Mouse (Mus musculus) T-helper 2 cell (primary cell): ENCODE measurements at regions not wholly inside any gene's neighbourhood (a gene's known extent, or its start where the extent isn't known, plus 50 kb on each side); places are given as distances from the start of the nearest gene placed in this dataset.

ENCODE experiments used
- in situ Hi-C: fragments of 300-600 bp; cut with MboI, MseI; formaldehyde crosslinking; loops from one replicate; pipeline ENCODE4 v1.15.1; 2025; ENCODE audit warnings: high pct_unique_total_duplicates

DNA sequence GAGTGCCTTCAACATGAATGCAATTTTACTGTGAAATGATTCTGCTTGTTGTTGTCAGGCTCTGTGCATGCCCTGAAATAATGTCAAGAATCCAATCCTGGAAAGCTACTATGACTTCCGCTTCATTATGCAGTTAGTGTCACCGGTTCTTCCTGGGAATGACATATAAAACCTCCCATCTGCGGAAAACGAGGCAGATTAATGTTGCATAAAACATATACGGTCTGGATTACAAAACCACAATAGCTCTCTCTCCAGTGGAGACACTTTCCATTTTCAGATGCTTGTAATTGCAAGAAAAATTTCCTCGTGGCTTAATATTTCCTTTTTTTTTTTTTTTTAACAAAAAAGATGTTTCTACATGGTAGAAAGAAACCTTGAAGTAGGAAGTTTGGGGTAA lies 198.2 kb upstream of the Chl1 start:
- in situ Hi-C loops = no loop called here

DNA sequence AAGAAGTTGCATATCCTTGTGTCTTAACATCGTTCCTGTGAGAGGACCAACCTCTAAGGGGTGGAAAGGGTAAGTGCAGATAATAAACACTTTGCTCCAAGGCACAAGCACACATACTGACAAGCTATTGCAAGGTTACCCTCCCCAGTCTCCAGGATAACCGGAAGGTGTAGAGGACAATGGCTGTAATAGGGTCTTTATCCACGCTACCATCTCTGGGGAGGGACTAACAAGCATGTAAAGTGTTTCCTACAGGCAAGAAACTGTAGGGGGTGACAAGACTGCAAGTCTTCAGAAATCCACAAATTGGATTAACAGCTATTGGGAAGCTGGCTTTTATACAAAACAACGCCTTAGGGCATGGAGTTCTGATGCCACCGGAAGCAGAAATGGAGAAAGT lies 197.5 kb upstream of the Chl1 start:
- in situ Hi-C loops = no loop called here

DNA sequence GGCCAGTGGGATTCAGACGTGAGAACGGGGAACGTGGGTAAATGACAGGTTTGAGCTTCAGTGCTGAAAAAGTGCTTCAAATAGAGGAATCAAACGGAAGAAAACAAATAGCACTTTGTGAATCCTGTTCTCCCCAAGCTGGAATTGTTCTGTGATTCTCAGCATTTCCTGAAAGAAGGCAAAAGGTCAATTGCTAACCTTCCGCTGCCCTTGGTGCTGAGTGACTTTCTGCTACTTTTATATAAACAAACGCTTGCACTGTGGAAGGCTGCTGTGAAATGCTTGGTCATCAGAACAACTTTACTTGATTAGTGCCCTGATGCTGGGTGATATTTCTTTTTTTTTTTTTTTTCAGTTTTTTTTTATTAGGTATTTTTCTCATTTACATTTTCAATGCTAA lies 192.3 kb upstream of the Chl1 start:
- in situ Hi-C loops = no loop called here

DNA sequence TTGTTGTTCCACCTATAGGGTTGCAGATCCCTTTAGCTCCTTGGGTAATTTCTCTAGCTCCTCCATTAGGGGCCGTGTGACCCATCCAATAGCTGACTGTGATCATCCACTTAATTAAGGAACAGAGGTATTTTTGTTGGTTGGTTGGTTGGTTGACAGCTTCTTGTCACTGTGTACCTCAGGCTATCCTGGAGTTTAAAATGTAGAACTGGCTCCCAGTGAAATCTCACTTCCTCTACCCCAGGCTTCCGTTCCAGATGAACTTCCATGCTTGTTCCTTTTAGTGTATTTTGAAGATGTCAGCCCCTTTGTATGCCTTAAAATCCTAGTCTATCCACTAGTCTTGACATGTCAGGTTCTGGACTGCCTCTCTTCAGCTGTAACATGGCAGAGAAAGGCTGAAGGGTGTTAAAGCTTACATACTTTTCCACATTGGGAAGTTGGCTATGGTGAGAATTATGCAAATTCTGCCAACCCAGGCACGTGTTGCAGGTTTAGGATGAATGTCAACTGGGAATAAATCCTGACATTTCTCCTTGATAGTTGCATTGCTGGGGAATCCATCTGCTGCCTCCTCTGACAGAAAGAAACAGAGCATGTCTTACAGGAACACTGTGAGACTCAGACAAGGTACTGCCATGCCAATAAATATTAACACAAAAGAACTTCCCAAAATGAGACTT lies 191.6 kb upstream of the Chl1 start:
- in situ Hi-C loops = no loop called here

DNA sequence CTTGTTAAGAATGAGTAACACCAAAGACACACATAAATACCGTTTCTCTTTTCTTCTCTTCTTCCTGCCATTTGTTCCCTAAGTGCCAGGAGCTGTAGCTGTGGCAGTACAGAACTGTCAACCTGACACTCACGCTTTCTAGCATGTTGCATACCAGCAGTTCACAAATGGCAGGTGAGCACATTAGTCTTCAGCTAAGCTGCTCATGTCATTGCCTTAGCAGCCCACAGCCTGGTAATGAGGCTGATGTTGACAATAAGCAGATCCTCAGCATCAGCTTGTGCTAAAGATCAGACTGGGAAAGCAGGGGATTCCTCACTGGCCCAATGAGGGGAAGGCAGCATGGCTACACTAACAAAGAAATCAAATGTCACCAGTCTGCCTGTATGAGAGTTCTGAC lies 190.4 kb upstream of the Chl1 start:
- in situ Hi-C loops = no loop called here

DNA sequence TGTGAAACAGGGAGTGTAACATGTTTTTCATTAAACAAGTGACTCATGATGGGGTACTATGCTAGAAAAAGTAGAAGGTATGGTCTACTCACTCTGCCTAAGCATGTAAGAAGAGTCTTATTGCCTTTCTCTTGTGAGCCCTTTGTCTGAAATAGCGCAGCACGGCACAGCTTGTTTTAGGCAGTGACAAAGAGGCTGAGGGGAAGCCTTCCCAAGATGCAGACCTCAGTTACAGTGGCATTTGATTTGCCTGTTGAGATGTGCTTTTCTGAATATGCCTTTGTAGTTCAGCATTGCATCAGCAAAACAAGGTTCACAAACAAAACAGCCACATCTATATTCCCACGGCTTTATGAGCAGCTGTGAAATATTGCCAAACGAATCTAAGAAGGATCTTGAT lies 189.8 kb upstream of the Chl1 start:
- in situ Hi-C loops = no loop called here

DNA sequence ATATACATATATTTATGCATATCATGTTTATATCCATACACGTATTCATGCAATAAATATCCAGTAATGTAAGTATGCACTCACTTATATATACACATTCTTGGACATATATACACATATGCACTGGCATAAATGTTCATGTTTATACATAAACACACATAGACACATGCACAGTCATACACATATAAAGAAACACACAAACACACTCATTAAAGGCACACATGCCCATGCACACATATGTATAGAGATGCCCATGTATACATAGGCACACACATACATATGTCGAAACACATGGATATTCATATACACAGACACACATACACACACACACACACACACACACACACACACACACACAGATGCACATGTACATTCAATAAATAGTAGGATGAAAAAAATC lies 189.3 kb upstream of the Chl1 start:
- in situ Hi-C loops = no loop called here

DNA sequence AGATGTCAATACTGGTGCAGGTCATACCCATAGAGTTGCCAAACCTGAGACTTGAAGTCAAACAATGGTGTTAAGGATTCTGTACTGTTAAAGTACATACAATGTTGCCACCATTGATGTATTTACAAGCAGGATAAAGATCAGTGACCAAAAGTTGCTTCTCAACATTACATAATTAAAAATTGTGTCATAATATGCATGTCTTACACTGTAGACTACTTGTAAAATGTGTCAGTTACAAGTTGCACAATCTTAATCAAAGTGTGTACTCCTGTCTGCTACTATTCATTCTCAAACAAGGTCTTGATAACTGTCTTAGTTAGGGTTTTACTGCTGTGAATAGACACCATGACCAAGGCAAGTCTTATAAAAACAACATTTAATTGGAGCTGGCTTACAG lies 187.9 kb upstream of the Chl1 start:
- in situ Hi-C loops = no loop called here

DNA sequence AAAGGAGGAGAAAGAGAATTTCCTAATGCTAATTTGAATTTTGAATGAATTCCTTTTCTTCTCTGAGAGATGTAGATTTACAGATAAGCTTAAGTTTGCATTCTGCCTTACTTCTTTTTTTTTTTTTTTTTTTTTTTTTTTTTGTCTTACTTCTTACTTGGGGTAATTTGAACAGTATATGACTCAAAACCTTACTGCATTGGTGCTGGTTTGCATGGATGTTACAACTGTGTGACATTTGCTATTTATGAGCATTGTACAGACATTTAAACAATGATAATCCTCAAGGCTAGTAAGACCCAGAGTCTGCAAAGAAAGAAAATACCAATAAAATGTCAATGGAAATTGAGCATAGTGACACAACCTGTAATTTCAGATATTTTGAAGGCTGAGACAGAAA lies 174.7 kb upstream of the Chl1 start:
- in situ Hi-C loops = no loop called here

DNA sequence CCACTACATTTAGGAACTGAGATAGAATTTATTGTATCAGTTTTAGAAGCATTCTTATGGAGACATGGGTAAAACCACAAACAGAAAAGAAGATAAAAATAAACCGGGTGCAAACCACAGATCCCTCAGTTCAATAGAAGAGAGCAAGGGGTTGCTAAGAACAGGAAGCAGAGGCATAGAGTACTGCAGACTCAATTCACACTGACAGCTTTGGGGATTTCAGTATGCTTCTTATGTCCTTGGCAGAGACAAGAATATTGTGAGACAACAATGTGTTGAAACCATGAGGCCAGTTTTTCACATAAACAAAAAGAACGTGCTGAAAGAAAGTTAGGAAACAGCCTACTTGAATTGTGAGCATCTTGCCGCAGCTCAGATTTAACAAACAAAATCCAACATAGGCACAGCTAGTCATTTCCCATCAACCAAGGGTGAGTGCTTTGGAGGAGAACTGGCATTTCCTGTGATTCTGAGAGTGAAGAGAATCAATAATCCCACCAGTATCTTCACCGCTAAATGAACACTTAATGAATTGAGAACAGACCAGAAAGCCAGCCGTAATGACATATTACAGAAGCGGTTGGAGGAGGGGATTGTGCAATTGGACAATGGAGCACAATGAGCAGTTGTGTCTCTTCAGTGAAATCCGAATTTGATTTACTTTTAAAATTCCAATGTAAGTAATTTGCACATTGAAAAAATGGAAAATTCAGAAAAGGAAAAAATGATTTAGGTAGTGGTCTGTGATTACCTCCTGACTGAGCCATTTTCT lies 170.2 kb upstream of the Chl1 start:
- in situ Hi-C loops = no loop called here

DNA sequence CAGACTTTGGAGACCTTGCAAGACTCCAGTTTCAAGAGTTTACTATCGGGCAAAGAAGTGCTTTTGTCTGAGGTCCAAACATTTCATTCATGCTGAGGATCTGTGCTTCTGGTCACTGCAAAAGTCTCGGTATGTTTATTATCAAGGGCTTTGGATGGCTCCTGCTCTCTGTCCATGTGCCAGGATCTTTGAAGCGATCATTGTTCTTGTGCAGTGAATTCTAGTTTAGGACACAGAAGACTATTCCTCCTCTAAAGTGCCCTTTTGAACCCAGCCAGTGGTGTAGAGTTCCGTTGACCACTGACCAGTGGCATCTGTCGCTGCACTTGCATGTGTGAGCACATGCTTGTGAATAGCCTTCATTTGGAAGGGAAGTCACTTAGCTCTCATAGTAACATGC lies 166.9 kb upstream of the Chl1 start:
- in situ Hi-C loops = no loop called here

DNA sequence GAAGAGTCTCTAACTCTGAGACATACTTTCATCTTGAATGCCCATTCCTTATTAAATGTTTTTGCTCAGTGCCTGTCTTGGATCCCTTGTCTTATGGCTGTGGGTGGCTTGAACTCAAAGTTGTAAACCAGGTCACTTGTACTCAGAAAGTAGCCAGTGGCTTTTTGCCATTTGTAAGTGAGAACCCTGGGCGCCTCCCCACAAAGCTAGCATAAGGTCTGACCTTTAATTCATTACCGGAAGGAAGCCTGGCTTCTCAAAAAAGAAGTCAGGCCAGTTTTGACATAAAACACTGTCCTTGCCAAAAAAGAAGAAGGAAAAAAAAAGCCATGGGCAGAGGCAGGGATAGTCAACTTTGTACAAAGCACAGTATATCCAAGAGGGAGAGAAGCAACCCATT lies 166.0 kb upstream of the Chl1 start:
- in situ Hi-C loops = no loop called here

DNA sequence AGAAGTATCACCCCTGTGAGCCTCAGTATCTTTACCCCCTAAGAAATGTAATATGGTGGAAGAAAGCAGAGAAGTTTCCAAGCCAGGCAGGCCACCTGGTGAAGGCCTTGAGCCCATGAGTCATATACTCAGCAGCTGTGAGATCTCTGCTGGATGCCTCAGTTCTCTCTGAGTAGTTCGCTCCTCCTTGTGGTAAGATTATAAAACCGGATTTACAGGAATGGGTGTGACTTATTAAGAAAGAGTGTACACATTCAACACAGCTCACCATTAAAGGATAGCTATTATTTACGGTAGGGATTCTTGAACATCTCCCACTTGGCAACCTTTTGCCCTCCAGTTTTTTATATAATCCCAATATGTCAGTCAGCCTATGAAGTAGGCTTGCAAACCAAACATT lies 165.2 kb upstream of the Chl1 start:
- in situ Hi-C loops = no loop called here

DNA sequence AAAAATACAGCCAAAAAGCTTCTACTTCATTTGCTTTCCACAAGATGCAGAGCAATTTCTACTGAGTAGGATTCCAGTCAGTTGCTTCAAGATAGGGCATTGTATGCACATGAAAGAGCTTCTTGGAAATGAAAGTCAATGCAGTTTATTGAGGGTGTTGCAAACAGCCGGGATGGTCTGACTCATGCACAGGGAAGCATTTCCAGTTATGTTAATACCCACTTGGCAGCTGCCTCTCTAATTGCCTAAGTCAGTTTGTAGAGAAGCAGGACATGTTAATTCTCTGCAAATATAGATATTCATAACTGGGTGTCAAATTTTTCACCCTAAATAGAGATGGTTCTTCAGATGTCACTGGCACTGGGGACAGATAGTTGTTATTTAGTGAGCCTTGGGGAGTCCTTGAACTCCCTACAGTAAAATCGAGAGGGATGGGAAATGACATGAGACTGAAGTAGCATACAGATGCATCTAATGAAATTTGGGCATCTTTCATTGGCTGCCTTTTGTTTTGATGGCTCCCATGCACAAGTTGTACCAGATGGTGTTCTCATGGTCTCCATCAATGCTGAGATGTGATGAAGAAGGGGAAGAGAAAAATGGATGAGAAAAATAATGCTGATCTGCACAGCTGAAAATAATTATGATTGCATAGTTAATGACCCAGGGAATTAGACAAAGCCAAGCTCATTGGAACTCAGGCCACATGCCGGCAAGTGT lies 157.8 kb upstream of the Chl1 start:
- in situ Hi-C loops = no loop called here

DNA sequence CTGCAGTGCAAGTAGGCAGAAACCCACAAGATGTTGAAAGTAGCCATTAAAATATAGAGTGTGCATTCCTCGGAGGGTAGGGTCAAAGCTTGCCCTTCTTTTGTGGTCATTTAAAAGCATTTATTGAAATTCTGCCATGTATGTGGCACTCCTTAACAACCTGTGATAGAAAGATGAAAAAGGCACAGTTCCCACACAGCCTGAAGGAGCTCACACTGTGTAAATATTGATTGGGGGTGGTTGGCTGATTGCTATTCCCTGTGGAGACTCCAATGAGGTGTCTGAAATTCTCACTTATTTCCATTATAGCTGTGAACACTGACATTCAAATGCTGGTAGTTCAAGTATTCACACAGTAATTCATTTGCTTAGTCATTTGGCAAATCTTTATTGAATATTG lies 157.0 kb upstream of the Chl1 start:
- in situ Hi-C loops = no loop called here

DNA sequence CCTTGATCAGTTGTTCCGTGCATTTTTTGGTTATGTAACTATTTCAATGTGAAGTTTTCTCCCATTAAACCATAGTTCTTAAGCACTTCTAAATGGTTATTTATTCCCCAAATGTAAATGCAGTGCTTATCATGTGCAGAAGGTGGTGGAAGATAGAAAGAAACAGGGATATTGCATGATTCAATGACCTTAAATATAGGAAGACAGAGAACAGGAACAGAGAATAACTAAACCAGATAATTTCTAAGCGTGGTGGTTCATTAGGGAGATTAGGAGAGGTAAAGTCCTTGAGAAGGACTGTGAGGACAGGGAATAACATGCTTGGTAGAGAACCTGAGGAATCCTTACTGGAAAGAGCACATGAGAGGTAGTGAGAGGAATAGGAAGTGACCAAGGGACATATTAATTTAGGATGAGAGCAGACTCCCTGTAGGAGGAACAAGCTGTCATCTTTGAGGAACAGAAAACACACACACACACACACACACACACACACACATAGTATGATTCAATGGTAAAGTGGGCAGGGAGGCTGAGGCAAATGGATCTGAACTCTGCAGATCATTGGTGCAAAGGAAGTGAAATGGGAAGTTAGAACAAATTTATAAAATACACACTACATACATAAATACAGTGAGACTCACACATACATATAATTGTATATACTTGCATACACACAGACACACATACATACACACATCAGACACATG lies 143.4 kb upstream of the Chl1 start:
- in situ Hi-C loops = no loop called here

DNA sequence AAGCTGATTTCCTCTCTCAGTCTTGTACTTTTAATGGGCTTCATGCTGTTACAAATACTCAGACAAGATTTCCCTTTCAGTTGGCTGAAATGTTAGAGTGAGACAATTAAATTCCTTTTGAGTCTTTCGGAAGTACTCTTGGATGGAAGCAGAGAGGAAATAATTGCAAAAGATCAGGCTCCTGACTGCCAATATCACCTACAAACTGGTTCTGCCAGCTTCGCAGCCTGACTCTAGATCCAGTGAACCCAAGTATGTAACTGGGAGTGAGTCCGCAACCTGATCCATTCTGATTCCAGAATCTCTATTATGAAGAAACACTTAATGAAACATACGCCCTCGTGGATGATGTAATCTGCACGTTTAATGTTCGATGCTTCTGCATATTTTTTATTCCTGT lies 135.4 kb upstream of the Chl1 start:
- in situ Hi-C loops = no loop called here

DNA sequence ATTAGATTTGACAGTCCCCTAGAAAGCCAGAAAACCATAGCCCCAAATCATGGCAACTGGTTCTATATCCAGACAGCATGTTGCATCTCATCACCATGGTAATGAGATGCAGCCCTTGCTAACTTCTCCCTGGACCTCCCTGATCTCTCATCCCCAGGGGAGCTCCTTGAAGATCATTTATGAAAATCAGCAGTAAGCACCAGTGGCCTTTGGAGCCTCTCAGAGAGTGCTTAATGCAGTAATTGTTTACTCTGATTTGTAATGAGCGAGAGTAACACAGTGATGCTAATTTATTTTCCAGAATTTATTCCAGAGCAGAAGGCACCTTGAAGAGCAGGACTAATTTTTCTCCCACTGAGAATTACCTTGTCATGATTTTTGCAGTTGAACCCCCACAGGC lies 133.1 kb upstream of the Chl1 start:
- in situ Hi-C loops = no loop called here

DNA sequence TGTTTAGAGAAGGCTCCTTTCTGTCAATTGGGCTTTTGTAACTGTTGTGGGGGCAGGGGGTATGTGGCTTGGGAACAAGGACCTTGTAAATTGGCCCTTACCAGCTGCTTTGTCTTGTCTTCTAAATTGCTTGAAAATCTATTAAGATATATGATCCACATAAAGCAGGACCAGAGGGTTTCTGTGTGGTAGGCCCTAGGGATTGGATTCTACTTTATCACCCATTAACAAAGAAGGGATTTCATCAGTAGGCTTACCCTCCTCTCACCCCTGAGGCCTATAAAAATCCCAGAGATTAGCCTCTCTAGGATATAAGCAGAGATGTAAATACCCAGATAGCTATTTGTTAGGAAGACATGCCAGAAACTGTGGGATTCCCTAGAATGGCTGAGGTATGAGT lies 132.3 kb upstream of the Chl1 start:
- in situ Hi-C loops = no loop called here

DNA sequence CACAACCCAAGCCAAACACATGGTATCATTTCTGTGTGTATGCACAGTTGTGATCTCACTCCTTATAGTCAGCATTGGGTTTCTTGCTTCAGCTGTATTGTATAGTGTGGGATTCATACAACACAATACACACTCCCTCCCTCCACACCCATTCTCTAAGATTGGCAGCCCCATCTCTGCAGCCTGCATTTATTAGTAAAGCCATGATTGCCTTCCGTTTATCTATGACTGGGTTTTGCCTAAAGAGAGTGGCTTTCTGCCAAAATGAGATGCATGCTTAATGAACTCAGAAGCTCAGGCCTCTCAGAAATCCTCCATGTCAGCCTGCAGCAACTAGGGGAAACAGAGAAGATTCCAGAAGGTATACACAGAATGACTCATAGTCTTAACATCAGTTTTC lies 129.4 kb upstream of the Chl1 start:
- in situ Hi-C loops = no loop called here

DNA sequence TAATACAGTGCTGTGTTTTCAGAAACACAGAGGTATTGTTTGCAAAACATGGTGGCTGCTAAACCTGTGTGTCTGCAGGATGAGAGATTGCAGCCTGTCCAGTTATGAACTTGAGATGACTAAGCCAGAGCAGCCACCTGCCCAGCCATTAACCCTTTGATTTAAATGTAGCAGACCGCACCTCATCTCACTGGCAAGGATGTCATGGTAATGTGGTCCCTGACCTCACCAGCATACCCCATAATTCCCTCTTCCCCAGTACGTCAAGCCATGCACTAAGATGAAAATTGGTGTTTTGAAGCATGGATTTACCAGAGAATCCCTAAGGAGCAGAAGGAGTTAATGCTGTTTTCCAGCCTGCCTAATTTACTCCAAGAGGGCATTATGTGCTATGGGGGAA lies 128.5 kb upstream of the Chl1 start:
- in situ Hi-C loops = no loop called here

DNA sequence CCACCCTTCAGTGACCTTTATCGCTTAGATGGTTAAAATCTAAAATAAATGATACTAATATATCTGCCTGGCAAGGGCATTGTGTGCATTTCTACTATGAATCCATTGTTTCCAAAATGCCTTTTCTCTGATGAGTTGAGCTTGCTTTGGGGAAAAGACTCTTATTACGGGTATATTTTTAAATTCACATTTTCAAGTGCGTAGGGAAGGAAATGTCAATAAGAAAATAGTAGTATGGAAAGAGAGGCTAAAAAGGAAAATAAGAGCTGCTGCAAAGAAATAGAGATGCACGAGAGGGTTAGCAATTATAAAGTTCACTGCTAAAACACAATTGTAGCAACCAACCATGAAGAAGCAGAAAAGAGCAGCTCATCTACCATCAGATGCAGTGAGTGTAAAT lies 123.8 kb upstream of the Chl1 start:
- in situ Hi-C loops = no loop called here
